Comparison of ENCODE assay signal across 9 mouse cellular contexts in the genomic region with DNA sequence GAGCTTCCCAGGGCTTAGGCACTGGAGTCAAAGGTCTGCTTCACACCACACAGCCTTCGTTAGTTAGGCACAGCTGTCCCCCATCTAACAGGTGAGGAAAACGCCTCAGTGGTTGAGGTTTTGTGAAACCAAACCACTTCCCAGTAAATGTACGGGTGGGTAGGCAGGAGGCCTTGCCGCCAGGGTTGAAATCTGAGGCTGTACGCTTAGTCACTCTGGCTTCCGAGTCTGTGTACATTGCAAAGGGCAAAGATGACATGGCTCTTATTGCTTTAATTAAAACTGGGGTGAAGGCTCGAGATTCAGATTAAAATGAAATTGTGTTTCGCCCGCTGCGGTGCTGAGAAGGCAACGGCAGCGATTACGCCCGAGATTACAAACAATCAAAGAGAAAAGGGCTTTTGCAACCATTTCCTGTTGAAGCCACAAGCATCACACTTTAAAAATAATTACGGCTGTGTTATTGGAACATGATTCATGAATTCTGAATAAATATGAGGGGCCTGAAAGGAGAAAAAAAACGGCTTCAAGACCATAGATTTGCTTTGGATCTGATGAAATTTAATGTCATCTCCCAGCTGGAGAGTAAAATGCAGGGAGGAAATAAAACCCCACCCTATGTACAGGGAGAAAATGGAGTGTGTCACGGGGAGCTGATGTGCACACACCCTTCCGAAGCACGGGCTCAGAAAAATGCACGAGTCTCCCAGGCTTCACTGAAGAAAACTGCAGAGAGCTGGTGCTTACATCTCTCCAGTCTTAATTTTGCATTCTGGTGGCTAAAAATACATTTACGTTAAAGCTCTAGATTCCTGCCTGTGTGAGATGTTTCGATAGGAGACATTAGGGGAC. TPM values are rescaled to one million over a fixed set of nuclear protein-coding genes. Genes with fewer than 3 reads are reported as not detected.
A peak's percentile ranks its signal among the peaks of the same experiment; 100 is the strongest.
DNase-seq lines count a peak whose midpoint lies in the region; ATAC-seq and TF ChIP-seq lines count a peak whose summit lies in the region.
"Had no signal": no experiment of that assay in that cellular context is flagged by ENCODE, and none has a peak within 500 bp of the region (broad histone marks: within the 10 kb centered on the region; RNA-seq: fewer than 3 reads in every experiment).

No protein-coding gene starts in this region.

- intact Hi-C loops in gastrocnemius, postnatal 36 days (cut with DNase I) = no loop called here

- WGBS in hindbrain, embryonic 13.5 days = 68% methylated on average over 22 of the region's 22 CpGs
- 87% methylated on average over 22 of the region's 22 CpGs for WGBS in hindbrain, embryonic 10.5 days
- WGBS in hindbrain, postnatal 0 days = 63% methylated on average over 22 of the region's 22 CpGs

- peak overlapping the region; percentile 72 for H3K27ac ChIP-seq in hindbrain, embryonic 13.5 days
- no peak overlapping the region for H3K27ac ChIP-seq in hindbrain, embryonic 10.5 days
- peak overlapping the region; percentile 46; the same call in 1 of the 2 replicates for H3K27ac ChIP-seq in hindbrain, postnatal 0 days
- H3K27ac ChIP-seq: embryonic facial prominence, embryonic 12.5 days had no signal

- no peak overlapping the region for H3K4me2 ChIP-seq in hindbrain, embryonic 13.5 days
- no peak overlapping the region for H3K4me2 ChIP-seq in hindbrain, postnatal 0 days (ENCODE audit: low read depth, low read length)
- H3K4me2 ChIP-seq: embryonic facial prominence, embryonic 12.5 days had no signal

- H3K9me3 ChIP-seq in hindbrain, embryonic 13.5 days = no peaks in the 10 kb centered on the region
- H3K9me3 ChIP-seq in hindbrain, embryonic 10.5 days = no peaks in the 10 kb centered on the region
- no peaks in the 10 kb centered on the region for H3K9me3 ChIP-seq in hindbrain, postnatal 0 days (ENCODE audit: low read length)
- H3K9me3 ChIP-seq: embryonic facial prominence, embryonic 12.5 days had no signal

- no peak for TF ChIP-seq CTCF in hindbrain, postnatal 0 days (IDR thresholded peaks at IDR 0.05; ENCODE audit: low read depth)

- 0 out of 2 replicates have a peak overlapping the region, but pooled peaks have one; percentile 4 for H3K9ac ChIP-seq in hindbrain, embryonic 13.5 days
- H3K9ac ChIP-seq in hindbrain, postnatal 0 days (replicated peaks; ENCODE audit: low read length) = no peak overlapping the region
- H3K9ac ChIP-seq: embryonic facial prominence, embryonic 12.5 days had no signal

- H3K4me1 ChIP-seq in hindbrain, embryonic 13.5 days (replicated peaks) = peaks cover 27% of the 10 kb centered on the region
- 0 out of 2 replicates have a peak, but pooled peaks cover 12% of the 10 kb centered on the region for H3K4me1 ChIP-seq in hindbrain, embryonic 10.5 days (replicated peaks)
- no peaks in the 10 kb centered on the region for H3K4me1 ChIP-seq in hindbrain, postnatal 0 days (ENCODE audit: insufficient read depth, low read length)
- H3K4me1 ChIP-seq: embryonic facial prominence, embryonic 12.5 days had no signal

- H3K36me3 ChIP-seq in hindbrain, embryonic 13.5 days = no peaks in the 10 kb centered on the region
- peaks cover 18% of the 10 kb centered on the region for H3K36me3 ChIP-seq in hindbrain, embryonic 10.5 days
- H3K36me3 ChIP-seq in hindbrain, postnatal 0 days (ENCODE audit: insufficient read depth, low read length) = no peaks in the 10 kb centered on the region
- H3K36me3 ChIP-seq: embryonic facial prominence, embryonic 12.5 days had no signal

- peaks cover 7% of the 10 kb centered on the region; the same call in 1 of the 2 replicates for H3K27me3 ChIP-seq in hindbrain, embryonic 13.5 days
- H3K27me3 ChIP-seq in hindbrain, embryonic 10.5 days (ENCODE audit: insufficient read depth, poor library complexity, severe bottlenecking) = no peaks in the 10 kb centered on the region
- no peaks in the 10 kb centered on the region for H3K27me3 ChIP-seq in hindbrain, postnatal 0 days (ENCODE audit: insufficient read depth, low read length)
- H3K27me3 ChIP-seq: embryonic facial prominence, embryonic 12.5 days had no signal

- no peak overlapping the region for H3K4me3 ChIP-seq in hindbrain, embryonic 13.5 days
- H3K4me3 ChIP-seq in hindbrain, embryonic 10.5 days = no peak overlapping the region
- H3K4me3 ChIP-seq in hindbrain, postnatal 0 days (ENCODE audit: low read length) = no peak overlapping the region
- H3K4me3 ChIP-seq: embryonic facial prominence, embryonic 12.5 days had no signal

- no peak for ATAC-seq in hindbrain, embryonic 13.5 days (ENCODE audit: low FRiP score)
- ATAC-seq in hindbrain, postnatal 0 days = no peak
- 0 out of 2 replicates have a peak, but pooled peaks have one; percentile 3 for ATAC-seq in neutrophil, adult 5-6 weeks (ENCODE audit: extremely low read depth, insufficient number of reproducible peaks, low FRiP score, poor library complexity, severe bottlenecking)

- no peak for DNase-seq in hindbrain, embryonic 10.5 days (ENCODE audit: low spot score)
- DNase-seq in CD8-positive naive resting alpha-beta T cell, adult 2 months (ENCODE audit: low read depth in 2 of 2, low spot score in 2 of 2) = peak; percentile 26 to 41
- DNase-seq in hindbrain, postnatal 0 days (ENCODE audit: low spot score) = no peak
- no peak for DNase-seq in kidney, adult 9 months
- DNase-seq in gastrocnemius, postnatal 36 days = no peak
- DNase-seq in left cerebral cortex, adult 18-20 months (ENCODE audit: low spot score in 2 of 2) = no peak

RNA-seq across cellular contexts. Expression of a gene that starts 50.5 kb away (rescaled TPM):
- 20.6 and 23.5 TPM in 2 replicates for polyA plus RNA-seq in hindbrain, embryonic 13.5 days (2015; fragmentation: Nextera tagmentation; extraction: Ambion mirVana)
- 29.6 and 29.8 TPM in 2 replicates for polyA plus RNA-seq in hindbrain, embryonic 10.5 days (2016; fragmentation: Nextera tagmentation; extraction: Ambion mirVana)
- total RNA-seq in hindbrain, postnatal 0 days (2014; rRNA removed) = 4.3 and 5.0 TPM in 2 replicates
- polyA plus RNA-seq in hindbrain, postnatal 0 days (2015; fragmentation: Nextera tagmentation; extraction: Ambion mirVana) = 15.2 and 19.1 TPM in 2 replicates
- total RNA-seq in neutrophil, adult 5-6 weeks (2017) = not detected in 2 replicates
- under 1 TPM in 1 of 2 experiments, not detected in 1; 0.20 TPM for total RNA-seq in gastrocnemius, postnatal 36 days (2021)
- total RNA-seq in left cerebral cortex, adult 18-20 months (2021) = 10 to 100 TPM; 28.0 to 32.5 TPM

Comparison
In these comparisons a context has a peak if more than half of its experiments do, and no peak if none do; other contexts are left out.
1. DNase-seq: peak in CD8-positive naive resting alpha-beta T cell, adult 2 months (2 of 2); none in hindbrain, embryonic 10.5 days (single experiment), hindbrain, postnatal 0 days (single experiment), kidney, adult 9 months (single experiment), gastrocnemius, postnatal 36 days (0 of 2) and left cerebral cortex, adult 18-20 months (0 of 2).